Mouse (Mus musculus) kidney, postnatal 0 days (tissue): ENCODE measurements around the gene Samd4. TPM values are rescaled to one million over a fixed set of nuclear protein-coding genes. Genes with fewer than 3 reads are reported as not detected.

ENCODE experiments used
- ATAC-seq: fragments of 200-750 bp; cut with Nextera tagmentation; replicated peaks from 2 replicates; pipeline ENCODE4 v1.8.0; 2017; ENCODE audit warnings: low read depth, moderate number of reproducible peaks, moderate TSS enrichment, moderate library complexity; ENCODE audit not compliant: low FRiP score
- DNase-seq: peaks from one replicate; pipeline ENCODE4 v3.0.0-alpha.2; 2016; ENCODE audit warnings: low spot score
- H3K27ac ChIP-seq: fragments of 300-500 bp; sonication (generic); 2 replicates; pipeline ENCODE4 v1.5.1; 2014; ENCODE audit warnings: mild to moderate bottlenecking
- H3K27me3 ChIP-seq: fragments of 300-500 bp; sonication (generic); 2 replicates; pipeline ENCODE4 v1.6.1; 2014; ENCODE audit warnings: low read length, mixed read lengths; ENCODE audit not compliant: insufficient read depth
- H3K36me3 ChIP-seq: fragments of 300-500 bp; sonication (generic); 2 replicates; pipeline ENCODE4 v1.6.1; 2014; ENCODE audit warnings: low read length, mixed read lengths; ENCODE audit not compliant: insufficient read depth
- H3K4me1 ChIP-seq: fragments of 300-500 bp; sonication (generic); replicated peaks from 2 replicates; pipeline ENCODE4 v1.6.1; 2014; ENCODE audit warnings: antibody characterized with exemption, low read length, mixed read lengths; ENCODE audit not compliant: insufficient read depth
- H3K4me2 ChIP-seq: fragments of 300-500 bp; sonication (generic); 2 replicates; pipeline ENCODE4 v1.6.1; 2014; ENCODE audit warnings: mild to moderate bottlenecking, low read length, moderate library complexity, mixed read lengths
- H3K4me3 ChIP-seq: fragments of 300-500 bp; sonication (generic); replicated peaks from 2 replicates; pipeline ENCODE4 v1.5.1; 2014; ENCODE audit warnings: low read depth, low read length
- H3K9ac ChIP-seq: fragments of 300-500 bp; sonication (generic); 2 replicates; pipeline ENCODE4 v1.6.1; 2014; ENCODE audit warnings: low read depth, low read length
- H3K9me3 ChIP-seq: fragments of 300-500 bp; sonication (generic); replicated peaks from 2 replicates; pipeline ENCODE4 v1.6.1; 2016; ENCODE audit warnings: low read length, inconsistent platforms, mixed read lengths
- CTCF ChIP-seq: IDR thresholded peaks from 2 replicates; pipeline ENCODE4 v1.5.1; 2016; ENCODE audit warnings: antibody characterized with exemption, low read depth, mild to moderate bottlenecking, moderate library complexity
- WGBS: fragments of 180-500 bp; shearing (Covaris S2); extraction: QIAGEN DNeasy Blood & Tissue Kit; methylation state at CpG from one replicate; pipeline ENCODE4 v1.1.7; 2014; 5-methylcytosine and 5-hydroxymethylcytosine counted together
- polyA plus RNA-seq: library from polyadenylated mRNA; unstranded; fragments of >200 nt; fragmentation: Nextera tagmentation; extraction: Ambion mirVana; gene quantifications from 2 replicates; pipeline ENCODE4 v1.2.1, GENCODE M21; 2015

The Samd4 gene
- polyA plus RNA-seq, 1 experiment from 2014 or later = 4.4 TPM

- 72% methylated on average over 6 of the region's 6 CpGs for WGBS
- Histone ChIP-seq H3K4me2 (no peak overlapping the region), H3K36me3 (no peaks in the 10 kb centered on the region), H3K4me3 (no peak overlapping the region), H3K27ac (no peak overlapping the region), H3K9ac (no peak overlapping the region), H3K4me1 (no peaks in the 10 kb centered on the region), H3K9me3 (no peaks in the 10 kb centered on the region), H3K27me3 (no peaks in the 10 kb centered on the region)
- DNase-seq (no peak), ATAC-seq (no peak)
- no peak for TF ChIP-seq CTCF
Observed at GRCm38 (mm10) chr14:47083838-47084237, 201.2 kb downstream of the Samd4 start.

- Histone ChIP-seq H3K9ac (no peak overlapping the region), H3K9me3 (no peaks in the 10 kb centered on the region), H3K27ac (no peak overlapping the region), H3K4me1 (no peaks in the 10 kb centered on the region), H3K27me3 (no peaks in the 10 kb centered on the region), H3K4me3 (no peak overlapping the region), H3K4me2 (no peak overlapping the region), H3K36me3 (no peaks in the 10 kb centered on the region)
- DNase-seq (no peak), ATAC-seq (no peak)
- WGBS = 77% methylated on average over 2 of the region's 2 CpGs
- no peak for TF ChIP-seq CTCF
Observed at GRCm38 (mm10) chr14:47084686-47085085, 202.0 kb downstream of the Samd4 start.

- Histone ChIP-seq H3K4me1 (no peaks in the 10 kb centered on the region), H3K27ac (no peak overlapping the region), H3K27me3 (no peaks in the 10 kb centered on the region), H3K9me3 (no peaks in the 10 kb centered on the region), H3K36me3 (0 out of 2 replicates have a peak, but pooled peaks cover 4% of the 10 kb centered on the region), H3K9ac (no peak overlapping the region), H3K4me2 (no peak overlapping the region), H3K4me3 (no peak overlapping the region)
- DNase-seq (no peak), ATAC-seq (no peak)
- TF ChIP-seq CTCF = no peak
- 67% methylated on average over 3 of the region's 3 CpGs for whole genome bisulfite sequencing
Observed at GRCm38 (mm10) chr14:47086123-47086522, 203.5 kb downstream of the Samd4 start.

- WGBS = 4% methylated on average over 16 of the region's 16 CpGs
- TF ChIP-seq CTCF = peak; percentile 88
- Histone ChIP-seq H3K27me3 (no peaks in the 10 kb centered on the region), H3K27ac (no peak overlapping the region), H3K4me3 (peak overlapping the region; percentile 21), H3K4me1 (no peaks in the 10 kb centered on the region), H3K36me3 (0 out of 2 replicates have a peak, but pooled peaks cover 9% of the 10 kb centered on the region), H3K9ac (0 out of 2 replicates have a peak overlapping the region, but pooled peaks have one; percentile 35), H3K4me2 (peak overlapping the region; percentile 70), H3K9me3 (no peaks in the 10 kb centered on the region)
- DNase-seq = peak; percentile 96
- peak; percentile 80 for ATAC-seq
Observed at GRCm38 (mm10) chr14:47086743-47087142, 204.1 kb downstream of the Samd4 start.

DNA sequence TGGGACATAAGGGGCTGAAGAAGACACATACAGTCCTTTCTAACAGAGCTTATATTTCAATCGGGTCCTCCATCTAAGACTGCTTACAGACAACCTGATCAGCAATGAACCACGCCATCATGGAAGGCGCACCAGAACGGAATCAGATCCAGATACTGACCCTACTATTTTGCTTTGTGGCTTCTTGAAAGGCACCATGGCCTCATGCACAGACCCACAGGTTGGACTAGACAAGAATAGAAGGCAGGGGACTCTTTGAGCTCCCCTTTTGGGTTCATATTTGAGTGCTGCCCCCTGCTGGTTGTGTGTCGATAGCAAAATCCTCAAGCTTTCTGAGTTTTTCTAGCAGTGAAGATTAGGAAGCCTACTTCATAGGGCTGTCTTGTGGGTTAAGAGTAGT, 204.5 kb downstream of the Samd4 start:
- 0 out of 2 replicates have a peak, but pooled peaks cover 9% of the 10 kb centered on the region for H3K36me3 ChIP-seq
- H3K27me3 ChIP-seq = no peaks in the 10 kb centered on the region
- H3K4me2 ChIP-seq = peak overlapping the region; percentile 70
- H3K27ac ChIP-seq = no peak overlapping the region
- H3K4me1 ChIP-seq = no peaks in the 10 kb centered on the region
- TF ChIP-seq CTCF = peak; percentile 89
- H3K4me3 ChIP-seq = no peak overlapping the region
- DNase-seq (peak; percentile 84), ATAC-seq (no peak; the same call in 1 of the 2 replicates)
- WGBS = 39% methylated on average over 5 of the region's 5 CpGs
- no peaks in the 10 kb centered on the region for H3K9me3 ChIP-seq
- no peak overlapping the region for H3K9ac ChIP-seq

GRCm38 (mm10) chr14:47087669-47088250, 205.1 kb downstream of the Samd4 start:
- Histone ChIP-seq H3K4me2 (no peak overlapping the region), H3K4me1 (no peaks in the 10 kb centered on the region), H3K27me3 (no peaks in the 10 kb centered on the region), H3K27ac (no peak overlapping the region), H3K4me3 (no peak overlapping the region), H3K36me3 (0 out of 2 replicates have a peak, but pooled peaks cover 9% of the 10 kb centered on the region), H3K9ac (no peak overlapping the region), H3K9me3 (no peaks in the 10 kb centered on the region)
- TF ChIP-seq CTCF = no peak
- ATAC-seq = no peak
- WGBS = 88% methylated on average over 12 of the region's 12 CpGs
- no peak for DNase-seq
